Mouse (Mus musculus) stomach, postnatal 0 days (tissue): ENCODE measurements at regions not wholly inside any gene's neighbourhood (a gene's known extent, or its start where the extent isn't known, plus 50 kb on each side); places are given as distances from the start of the nearest gene placed in this dataset.

Experiments used
- CTCF ChIP-seq: IDR thresholded peaks from 2 replicates; pipeline ENCODE4 v1.5.1; 2016; ENCODE audit warnings: antibody characterized with exemption, low read depth, mild to moderate bottlenecking, moderate library complexity
- EP300 ChIP-seq: optimal IDR thresholded peaks from 2 replicates; pipeline ENCODE3; 2016; ENCODE audit warnings: antibody characterized with exemption

DNA sequence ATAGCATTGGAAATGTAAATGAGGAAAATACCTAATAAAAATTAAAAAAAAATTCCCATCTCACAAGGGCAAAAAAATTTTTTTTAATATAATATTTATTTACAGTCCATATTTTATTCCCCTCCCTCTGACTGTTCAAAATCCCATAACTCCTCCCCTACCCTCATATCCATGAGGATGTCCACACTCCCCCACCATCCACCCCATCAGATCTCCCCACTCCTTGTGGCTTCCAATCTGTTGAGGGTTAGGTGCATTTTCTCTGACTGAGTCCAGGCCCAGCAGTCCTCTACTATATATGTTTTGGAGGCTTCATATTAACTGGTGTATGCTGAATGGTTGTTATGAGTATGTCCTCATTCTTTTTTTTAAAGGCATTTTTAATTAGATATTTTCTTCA lies 754.5 kb upstream of the Gm10800 start:
- no peak for TF ChIP-seq EP300
- TF ChIP-seq CTCF: no peak
